ENCODE assay signal across 14 mouse cellular contexts in genomic region chr15:32306557-32307243, GRCm38 (mm10).
DNase-seq lines count a peak whose midpoint lies in the region; ATAC-seq and TF ChIP-seq lines count a peak whose summit lies in the region.
"Had no signal": no experiment of that assay in that cellular context is flagged by ENCODE, and none has a peak within 500 bp of the region (broad histone marks: within the 10 kb centered on the region; RNA-seq: fewer than 3 reads in every experiment).

No protein-coding gene starts in this region.

- H3K36me3 ChIP-seq in lung, embryonic 14.5 days (ENCODE audit: insufficient read depth) = no peaks in the 10 kb centered on the region
- no peaks in the 10 kb centered on the region for H3K36me3 ChIP-seq in lung, postnatal 0 days (ENCODE audit: insufficient read depth, low read length)
- no peaks in the 10 kb centered on the region for H3K36me3 ChIP-seq in stomach, embryonic 15.5 days
- H3K36me3 ChIP-seq: hindbrain, embryonic 13.5 days; midbrain, embryonic 10.5 days had no signal

- no peak for TF ChIP-seq EP300 in lung, postnatal 0 days (IDR thresholded peaks at IDR 0.05)

- peak; percentile 69; the same call in 1 of the 2 replicates for ATAC-seq in lung, embryonic 14.5 days (ENCODE audit: insufficient read depth)
- ATAC-seq in lung, postnatal 0 days = no peak
- ATAC-seq in stomach, embryonic 15.5 days (ENCODE audit: insufficient read depth, low FRiP score, low read depth) = no peak; the same call in 1 of the 2 replicates

- 0 out of 2 replicates have a peak, but pooled peaks cover 3% of the 10 kb centered on the region for H3K4me1 ChIP-seq in lung, embryonic 14.5 days (ENCODE audit: insufficient read depth)
- H3K4me1 ChIP-seq in lung, postnatal 0 days (ENCODE audit: insufficient read depth, low read depth, low read length) = peaks cover 7% of the 10 kb centered on the region; the same call in 1 of the 2 replicates
- no peaks in the 10 kb centered on the region; the same call in 1 of the 2 replicates for H3K4me1 ChIP-seq in stomach, embryonic 15.5 days
- H3K4me1 ChIP-seq: midbrain, embryonic 10.5 days had no signal

- no peak overlapping the region for H3K27ac ChIP-seq in lung, embryonic 14.5 days (ENCODE audit: low read depth)
- H3K27ac ChIP-seq in lung, postnatal 0 days (ENCODE audit: low read length) = no peak overlapping the region
- peak overlapping the region; percentile 16; the same call in 1 of the 2 replicates for H3K27ac ChIP-seq in stomach, embryonic 15.5 days
- H3K27ac ChIP-seq: hindbrain, embryonic 13.5 days; midbrain, embryonic 10.5 days had no signal

- no peaks in the 10 kb centered on the region for H3K27me3 ChIP-seq in lung, embryonic 14.5 days (ENCODE audit: insufficient read depth, low read length)
- no peaks in the 10 kb centered on the region for H3K27me3 ChIP-seq in lung, postnatal 0 days (replicated peaks; ENCODE audit: insufficient read depth, low read length)
- H3K27me3 ChIP-seq in stomach, embryonic 15.5 days (replicated peaks) = no peaks in the 10 kb centered on the region
- H3K27me3 ChIP-seq: hindbrain, embryonic 13.5 days had no signal

- DNase-seq in heart, postnatal 10 days = peak; percentile 21 to 22
- no peak for DNase-seq in heart, postnatal 25 days (ENCODE audit: low spot score)
- DNase-seq in lung, embryonic 14.5 days = peak; percentile 40
- DNase-seq in lung, postnatal 0 days (ENCODE audit: low spot score) = no peak
- peak; percentile 65 for DNase-seq in NIH3T3 (ENCODE audit: low read depth)
- no peak for DNase-seq in retina, postnatal 1 day
- no peak for DNase-seq in thymus, postnatal 36 days
- DNase-seq: cerebellum, adult 11 months; gastrocnemius, postnatal 14 days; layer of hippocampus, postnatal 36 days; lung, adult 2 months had no signal

- no peak overlapping the region for H3K4me3 ChIP-seq in lung, embryonic 14.5 days (ENCODE audit: low read depth, low read length)
- no peak overlapping the region for H3K4me3 ChIP-seq in lung, postnatal 0 days (ENCODE audit: low read depth, low read length)
- H3K4me3 ChIP-seq in stomach, embryonic 15.5 days (replicated peaks) = no peak overlapping the region
- H3K4me3 ChIP-seq: hindbrain, embryonic 13.5 days; midbrain, embryonic 10.5 days had no signal

- 55% methylated on average over 6 of the region's 6 CpGs for WGBS in lung, embryonic 14.5 days
- WGBS in lung, postnatal 0 days = 44% methylated on average over 6 of the region's 6 CpGs
- 54% methylated on average over 6 of the region's 6 CpGs for WGBS in stomach, embryonic 15.5 days

- intact Hi-C loops in heart, postnatal 10 days (cut with DNase I) = no loop called here
- intact Hi-C loops in heart, postnatal 25 days (cut with DNase I) = no loop called here

- no peak overlapping the region for H3K9ac ChIP-seq in lung, embryonic 14.5 days
- H3K9ac ChIP-seq in lung, postnatal 0 days (replicated peaks; ENCODE audit: low read depth) = no peak overlapping the region
- H3K9ac ChIP-seq in stomach, embryonic 15.5 days = no peak overlapping the region
- H3K9ac ChIP-seq: hindbrain, embryonic 13.5 days had no signal

- no peak overlapping the region for H3K4me2 ChIP-seq in lung, embryonic 14.5 days
- no peak overlapping the region for H3K4me2 ChIP-seq in lung, postnatal 0 days (replicated peaks; ENCODE audit: low read depth, low read length)
- H3K4me2 ChIP-seq in stomach, embryonic 15.5 days = no peak overlapping the region
- H3K4me2 ChIP-seq: hindbrain, embryonic 13.5 days had no signal

- no peaks in the 10 kb centered on the region for H3K9me3 ChIP-seq in lung, embryonic 14.5 days (ENCODE audit: low read depth, low read length)
- no peaks in the 10 kb centered on the region for H3K9me3 ChIP-seq in lung, postnatal 0 days (ENCODE audit: low read length)
- H3K9me3 ChIP-seq in stomach, embryonic 15.5 days = no peaks in the 10 kb centered on the region
- H3K9me3 ChIP-seq: hindbrain, embryonic 13.5 days; midbrain, embryonic 10.5 days had no signal

- TF ChIP-seq CTCF in lung, embryonic 14.5 days (IDR thresholded peaks at IDR 0.05; ENCODE audit: low read depth) = no peak
- TF ChIP-seq CTCF in lung, postnatal 0 days (IDR thresholded peaks at IDR 0.05) = no peak

Comparison
In these comparisons a context has a peak if more than half of its experiments do, and no peak if none do; other contexts are left out.
1. DNase-seq: peak in heart, postnatal 10 days (2 of 2), lung, embryonic 14.5 days (single experiment) and NIH3T3 (single experiment); none in heart, postnatal 25 days (single experiment), lung, postnatal 0 days (single experiment), retina, postnatal 1 day (single experiment) and thymus, postnatal 36 days (0 of 2).